Mouse (Mus musculus): Measurements from ENCODE around the gene Prrt1. TPM values are rescaled to one million over a fixed set of nuclear protein-coding genes. Genes with fewer than 3 reads are reported as not detected.

Prrt1 gene
- polyA plus RNA-seq, 1 experiment from 2014 or later, result 2.4 TPM

- Histone ChIP-seq H3K36me3 (ENCODE audit: control insufficient read depth, insufficient read depth, low read length) (no peaks in the 10 kb centered on the region), H3K9ac (ENCODE audit: low read length) (no peak overlapping the region), H3K4me1 (ENCODE audit: control insufficient read depth, insufficient read depth, low read length) (no peaks in the 10 kb centered on the region; the same call in 1 of the 2 replicates), H3K27ac (ENCODE audit: low read depth, low read length) (no peak overlapping the region), H3K9me3 (ENCODE audit: control insufficient read depth, low read length) (no peaks in the 10 kb centered on the region), H3K4me2 (no peak overlapping the region), H3K4me3 (ENCODE audit: low read depth, low read length) (no peak overlapping the region), H3K27me3 (ENCODE audit: control insufficient read depth, insufficient read depth, low read length) (no peaks in the 10 kb centered on the region; the same call in 1 of the 2 replicates)
- 85% methylated on average over 7 of the region's 7 CpGs for WGBS
- no peak for DNase-seq (ENCODE audit: low spot score, missing footprints)
- ATAC-seq (ENCODE audit: low FRiP score), result no peak
Observed at GRCm38 (mm10) chr17:34664472-34664871, 35.1 kb downstream of the Prrt1 start.

- Histone ChIP-seq H3K27ac (ENCODE audit: low read depth, low read length) (no peak within 1 kb of the TSS), H3K4me1 (ENCODE audit: control insufficient read depth, insufficient read depth, low read length) (peaks cover 10% of the 10 kb centered on the region), H3K9ac (ENCODE audit: low read length) (peak within 1 kb of the TSS; percentile 45), H3K9me3 (ENCODE audit: control insufficient read depth, low read length) (no peaks in the 10 kb centered on the region), H3K4me2 (peak within 1 kb of the TSS; percentile 65), H3K4me3 (ENCODE audit: low read depth, low read length) (peak within 1 kb of the TSS; percentile 34), H3K36me3 (ENCODE audit: control insufficient read depth, insufficient read depth, low read length) (no peaks in the 10 kb centered on the region), H3K27me3 (ENCODE audit: control insufficient read depth, insufficient read depth, low read length) (peaks cover 45% of the 10 kb centered on the region)
- ATAC-seq (ENCODE audit: low FRiP score) (no peak), DNase-seq (ENCODE audit: low spot score, missing footprints) (no peak)
- WGBS, result 62% methylated on average over 7 of the region's 7 CpGs
Observed at GRCm38 (mm10) chr17:34670235-34670634, 40.9 kb downstream of the Prrt1 start, which contains the start of gene Tnxb. Gene Tnxb (plus strand): TSS chr17:34670535.

GRCm38 (mm10) chr17:34671151-34672066 lies 42.1 kb downstream of the Prrt1 start:
- Histone ChIP-seq H3K27me3 (ENCODE audit: control insufficient read depth, insufficient read depth, low read length) (peaks cover 45% of the 10 kb centered on the region), H3K9me3 (ENCODE audit: control insufficient read depth, low read length) (no peaks in the 10 kb centered on the region), H3K4me1 (ENCODE audit: control insufficient read depth, insufficient read depth, low read length) (peaks cover 10% of the 10 kb centered on the region), H3K36me3 (ENCODE audit: control insufficient read depth, insufficient read depth, low read length) (no peaks in the 10 kb centered on the region), H3K4me3 (ENCODE audit: low read depth, low read length) (peak overlapping the region; percentile 34), H3K4me2 (peak overlapping the region; percentile 65), H3K27ac (ENCODE audit: low read depth, low read length) (no peak overlapping the region), H3K9ac (ENCODE audit: low read length) (peak overlapping the region; percentile 45)
- ATAC-seq (ENCODE audit: low FRiP score) (peak; percentile 52), DNase-seq (ENCODE audit: low spot score, missing footprints) (peak; percentile 93)
- 9% methylated on average over 93 of the region's 93 CpGs for WGBS

GRCm38 (mm10) chr17:34672246-34672792 lies 43.0 kb downstream of the Prrt1 start:
- Histone ChIP-seq H3K4me1 (ENCODE audit: control insufficient read depth, insufficient read depth, low read length) (peaks cover 10% of the 10 kb centered on the region), H3K4me2 (peak overlapping the region; percentile 65), H3K27ac (ENCODE audit: low read depth, low read length) (no peak overlapping the region), H3K4me3 (ENCODE audit: low read depth, low read length) (peak overlapping the region; percentile 34), H3K9me3 (ENCODE audit: control insufficient read depth, low read length) (no peaks in the 10 kb centered on the region), H3K36me3 (ENCODE audit: control insufficient read depth, insufficient read depth, low read length) (no peaks in the 10 kb centered on the region), H3K9ac (ENCODE audit: low read length) (peak overlapping the region; percentile 45; the same call in 1 of the 2 replicates), H3K27me3 (ENCODE audit: control insufficient read depth, insufficient read depth, low read length) (peaks cover 45% of the 10 kb centered on the region)
- DNase-seq (ENCODE audit: low spot score, missing footprints), result peak; percentile 91
- WGBS, result 31% methylated on average over 47 of the region's 49 CpGs
- ATAC-seq (ENCODE audit: low FRiP score), result no peak

GRCm38 (mm10) chr17:34673139-34673538 lies 43.8 kb downstream of the Prrt1 start:
- Histone ChIP-seq H3K9me3 (ENCODE audit: control insufficient read depth, low read length) (no peaks in the 10 kb centered on the region), H3K4me2 (no peak overlapping the region), H3K36me3 (ENCODE audit: control insufficient read depth, insufficient read depth, low read length) (no peaks in the 10 kb centered on the region), H3K27me3 (ENCODE audit: control insufficient read depth, insufficient read depth, low read length) (peaks cover 45% of the 10 kb centered on the region), H3K9ac (ENCODE audit: low read length) (no peak overlapping the region), H3K4me1 (ENCODE audit: control insufficient read depth, insufficient read depth, low read length) (peaks cover 10% of the 10 kb centered on the region), H3K27ac (ENCODE audit: low read depth, low read length) (no peak overlapping the region), H3K4me3 (ENCODE audit: low read depth, low read length) (no peak overlapping the region)
- WGBS, result 84% methylated on average over 7 of the region's 7 CpGs
- ATAC-seq (ENCODE audit: low FRiP score) (no peak), DNase-seq (ENCODE audit: low spot score, missing footprints) (peak; percentile 77)

GRCm38 (mm10) chr17:34674524-34675204 lies 45.3 kb downstream of the Prrt1 start:
- Histone ChIP-seq H3K4me1 (ENCODE audit: control insufficient read depth, insufficient read depth, low read length) (peaks cover 10% of the 10 kb centered on the region), H3K27me3 (ENCODE audit: control insufficient read depth, insufficient read depth, low read length) (peaks cover 45% of the 10 kb centered on the region), H3K4me3 (ENCODE audit: low read depth, low read length) (no peak overlapping the region), H3K9ac (ENCODE audit: low read length) (no peak overlapping the region), H3K9me3 (ENCODE audit: control insufficient read depth, low read length) (no peaks in the 10 kb centered on the region), H3K27ac (ENCODE audit: low read depth, low read length) (no peak overlapping the region), H3K4me2 (no peak overlapping the region), H3K36me3 (ENCODE audit: control insufficient read depth, insufficient read depth, low read length) (no peaks in the 10 kb centered on the region)
- WGBS, result 71% methylated on average over 11 of the region's 11 CpGs
- peak; percentile 26 for DNase-seq (ENCODE audit: low spot score, missing footprints)
- ATAC-seq (ENCODE audit: low FRiP score), result no peak

GRCm38 (mm10) chr17:34675205-34676092 lies 46.1 kb downstream of the Prrt1 start:
- 82% methylated on average over 13 of the region's 13 CpGs for WGBS
- Histone ChIP-seq H3K4me3 (ENCODE audit: low read depth, low read length) (no peak overlapping the region), H3K4me2 (no peak overlapping the region), H3K27ac (ENCODE audit: low read depth, low read length) (no peak overlapping the region), H3K9me3 (ENCODE audit: control insufficient read depth, low read length) (no peaks in the 10 kb centered on the region), H3K9ac (ENCODE audit: low read length) (no peak overlapping the region), H3K36me3 (ENCODE audit: control insufficient read depth, insufficient read depth, low read length) (no peaks in the 10 kb centered on the region), H3K27me3 (ENCODE audit: control insufficient read depth, insufficient read depth, low read length) (peaks cover 37% of the 10 kb centered on the region), H3K4me1 (ENCODE audit: control insufficient read depth, insufficient read depth, low read length) (peaks cover 10% of the 10 kb centered on the region)
- ATAC-seq (ENCODE audit: low FRiP score) (no peak), DNase-seq (ENCODE audit: low spot score, missing footprints) (peak; percentile 74)

- Histone ChIP-seq H3K9ac (ENCODE audit: low read length) (no peak overlapping the region), H3K4me3 (ENCODE audit: low read depth, low read length) (no peak overlapping the region), H3K4me1 (ENCODE audit: control insufficient read depth, insufficient read depth, low read length) (peaks cover 10% of the 10 kb centered on the region), H3K27me3 (ENCODE audit: control insufficient read depth, insufficient read depth, low read length) (peaks cover 31% of the 10 kb centered on the region), H3K9me3 (ENCODE audit: control insufficient read depth, low read length) (no peaks in the 10 kb centered on the region), H3K4me2 (no peak overlapping the region), H3K36me3 (ENCODE audit: control insufficient read depth, insufficient read depth, low read length) (no peaks in the 10 kb centered on the region), H3K27ac (ENCODE audit: low read depth, low read length) (no peak overlapping the region)
- ATAC-seq (ENCODE audit: low FRiP score) (no peak), DNase-seq (ENCODE audit: low spot score, missing footprints) (no peak)
- WGBS, result 86% methylated on average over 6 of the region's 6 CpGs
Observed at GRCm38 (mm10) chr17:34676093-34676460, 46.7 kb downstream of the Prrt1 start.

Measured in midbrain, embryonic 11.5 days (tissue).